13 mouse cellular contexts compared by ENCODE assay signal in the genomic region with DNA sequence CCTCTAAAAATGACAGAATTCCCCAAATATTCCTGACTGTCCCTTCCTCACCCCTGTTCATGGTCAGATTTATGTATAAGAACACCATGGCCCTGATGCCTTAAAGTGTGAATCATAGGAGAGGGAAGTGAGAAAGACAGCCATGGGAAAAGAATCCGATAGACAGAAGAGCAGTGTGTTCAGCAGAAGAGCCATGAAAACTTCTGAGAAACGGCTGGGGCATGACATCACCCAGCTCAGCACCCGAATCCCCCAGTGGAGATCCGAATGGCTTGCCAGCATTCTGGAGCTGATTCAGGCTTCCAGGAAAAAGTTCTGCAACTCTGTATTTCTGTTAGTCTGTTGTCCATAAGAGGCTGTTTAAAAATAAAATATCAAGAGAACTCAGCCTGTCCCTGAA.
A peak's percentile ranks its signal among the peaks of the same experiment; 100 is the strongest.
DNase-seq lines count a peak whose midpoint lies in the region; ATAC-seq and TF ChIP-seq lines count a peak whose summit lies in the region.
"Had no signal": no experiment of that assay in that cellular context is flagged by ENCODE, and none has a peak within 500 bp of the region (broad histone marks: within the 10 kb centered on the region; RNA-seq: fewer than 3 reads in every experiment).

No protein-coding gene starts in this region.

- no peaks in the 10 kb centered on the region for H3K27me3 ChIP-seq in kidney, adult 2 months (replicated peaks; ENCODE audit: control insufficient read depth, insufficient read depth, low read length)
- H3K27me3 ChIP-seq in liver, postnatal 0 days (ENCODE audit: insufficient read depth, low read length): no peaks in the 10 kb centered on the region
- H3K27me3 ChIP-seq: limb, embryonic 13.5 days had no signal

- no peaks in the 10 kb centered on the region for H3K4me1 ChIP-seq in kidney, adult 2 months (ENCODE audit: control insufficient read depth, insufficient read depth, low read length)
- no peaks in the 10 kb centered on the region for H3K4me1 ChIP-seq in liver, postnatal 0 days (ENCODE audit: insufficient read depth)
- H3K4me1 ChIP-seq: limb, embryonic 13.5 days had no signal

- H3K4me2 ChIP-seq in liver, postnatal 0 days (ENCODE audit: low read depth, low read length): no peak overlapping the region
- H3K4me2 ChIP-seq: limb, embryonic 13.5 days had no signal

- no peak overlapping the region for H3K27ac ChIP-seq in kidney, adult 2 months (ENCODE audit: insufficient read depth, low read depth, low read length)
- H3K27ac ChIP-seq in liver, postnatal 0 days (ENCODE audit: low read depth): no peak overlapping the region
- H3K27ac ChIP-seq: layer of hippocampus, adult 2 months; limb, embryonic 13.5 days had no signal

- WGBS in kidney, adult 2 months: 56% methylated on average over 4 of the region's 4 CpGs
- WGBS in liver, postnatal 0 days (ENCODE audit: insufficient replicate concordance): 69% methylated on average over 4 of the region's 4 CpGs

- no peaks in the 10 kb centered on the region for H3K9me3 ChIP-seq in liver, postnatal 0 days (ENCODE audit: low read length)
- H3K9me3 ChIP-seq: limb, embryonic 13.5 days had no signal

- DNase-seq in kidney, adult 2 months: peak; percentile 39
- DNase-seq in kidney, adult 11 months: no peak
- peak; percentile 78 for DNase-seq in adipocyte (ENCODE audit: low spot score)
- DNase-seq in kidney, postnatal 10 days: peak; percentile 51
- DNase-seq in liver, postnatal 0 days: no peak
- no peak for DNase-seq in right cerebral cortex, postnatal 14 days
- DNase-seq: cerebellum, postnatal 10 days; right cerebral cortex, postnatal 4 days; thymus, adult 18-20 months had no signal

- H3K36me3 ChIP-seq in kidney, adult 2 months (ENCODE audit: control insufficient read depth, insufficient read depth, low read length): no peaks in the 10 kb centered on the region
- no peaks in the 10 kb centered on the region for H3K36me3 ChIP-seq in liver, postnatal 0 days (replicated peaks; ENCODE audit: insufficient read depth, low read length)
- H3K36me3 ChIP-seq: limb, embryonic 13.5 days had no signal

- no peak for TF ChIP-seq CTCF in kidney, adult 2 months (conservative IDR thresholded peaks at IDR 0.05; ENCODE audit: insufficient read depth, insufficient read length, low read depth, low read length)
- no peak for TF ChIP-seq CTCF in liver, postnatal 0 days (IDR thresholded peaks at IDR 0.05; ENCODE audit: low read depth)

- no peak overlapping the region for H3K4me3 ChIP-seq in kidney, adult 2 months (ENCODE audit: insufficient read depth, low read depth, low read length)
- no peak overlapping the region for H3K4me3 ChIP-seq in liver, postnatal 0 days (ENCODE audit: low read depth, low read length)
- H3K4me3 ChIP-seq: layer of hippocampus, adult 2 months; limb, embryonic 13.5 days had no signal

- TF ChIP-seq EP300 in liver, postnatal 0 days (IDR thresholded peaks at IDR 0.05; ENCODE audit: low read depth): no peak

- ATAC-seq in granulocyte monocyte progenitor cell, adult 5-6 weeks (replicated peaks; ENCODE audit: poor library complexity, severe bottlenecking): peak; percentile 26; the same call in 1 of the 2 replicates
- ATAC-seq in liver, postnatal 0 days: no peak
- ATAC-seq in CD4-positive, CD25-positive, alpha-beta regulatory T cell, adult 4 months: no peak

- no peak overlapping the region for H3K9ac ChIP-seq in liver, postnatal 0 days (replicated peaks)
- H3K9ac ChIP-seq: limb, embryonic 13.5 days had no signal

- no peak for TF ChIP-seq POLR2A in kidney, adult 2 months (IDR thresholded peaks at IDR 0.05; ENCODE audit: low read depth, low read length)

Comparison
In these comparisons a context has a peak if more than half of its experiments do, and no peak if none do; other contexts are left out.
1. DNase-seq: peak in kidney, adult 2 months (single experiment), adipocyte (single experiment) and kidney, postnatal 10 days (single experiment); none in kidney, adult 11 months (single experiment), liver, postnatal 0 days (single experiment) and right cerebral cortex, postnatal 14 days (single experiment).